Comparison of ENCODE assay signal across 9 mouse cellular contexts in the genomic region with DNA sequence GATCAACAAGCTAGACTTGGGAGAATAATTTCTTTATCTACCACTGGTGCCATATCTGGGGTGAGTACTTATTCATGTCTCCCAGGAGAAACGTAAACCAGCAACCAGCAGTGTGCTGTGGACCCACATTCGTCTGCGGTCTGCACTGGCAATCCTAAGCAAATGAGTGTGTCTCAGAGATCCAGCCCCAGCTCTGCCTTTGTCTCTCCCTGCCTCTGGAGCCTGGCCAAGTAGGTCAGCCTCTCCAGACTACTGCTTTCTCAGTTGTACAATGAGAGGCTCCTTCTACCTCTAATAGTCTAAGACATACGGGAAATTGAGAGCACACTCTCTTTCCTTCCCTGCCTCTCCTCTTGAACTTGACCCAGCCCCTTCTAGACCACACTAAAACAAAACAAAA.
A peak's percentile ranks its signal among the peaks of the same experiment; 100 is the strongest.
DNase-seq lines count a peak whose midpoint lies in the region; ATAC-seq and TF ChIP-seq lines count a peak whose summit lies in the region.
"Had no signal": no experiment of that assay in that cellular context is flagged by ENCODE, and none has a peak within 500 bp of the region (broad histone marks: within the 10 kb centered on the region; RNA-seq: fewer than 3 reads in every experiment).

No protein-coding gene starts in this region.

- intact Hi-C loops in left cerebral cortex, postnatal 36 days (cut with DNase I), result no loop called here

- H3K4me1 ChIP-seq in kidney, embryonic 14.5 days (ENCODE audit: control insufficient read depth, insufficient read depth, low read length), result no peaks in the 10 kb centered on the region
- no peaks in the 10 kb centered on the region for H3K4me1 ChIP-seq in midbrain, embryonic 15.5 days

- no peak overlapping the region for H3K9ac ChIP-seq in kidney, embryonic 14.5 days (ENCODE audit: low read depth, low read length)
- H3K9ac ChIP-seq in midbrain, embryonic 15.5 days, result no peak overlapping the region

- no peaks in the 10 kb centered on the region for H3K27me3 ChIP-seq in kidney, embryonic 14.5 days (ENCODE audit: control insufficient read depth, insufficient read depth, low read length)
- H3K27me3 ChIP-seq in midbrain, embryonic 15.5 days (replicated peaks), result no peaks in the 10 kb centered on the region

- 86% methylated on average over 4 of the region's 4 CpGs for WGBS in kidney, embryonic 14.5 days
- 58% methylated on average over 4 of the region's 4 CpGs for WGBS in midbrain, embryonic 15.5 days

- H3K36me3 ChIP-seq in kidney, embryonic 14.5 days (ENCODE audit: control insufficient read depth, insufficient read depth, low read length), result no peaks in the 10 kb centered on the region
- no peaks in the 10 kb centered on the region for H3K36me3 ChIP-seq in midbrain, embryonic 15.5 days (replicated peaks)

- peak; percentile 10 for DNase-seq in kidney, adult 9 months
- DNase-seq in brain, embryonic 14.5 days (ENCODE audit: low read depth), result peak; percentile 83
- DNase-seq in left cerebral cortex, postnatal 36 days (ENCODE audit: low spot score in 2 of 2), result peak; percentile 18 to 37
- DNase-seq in spleen, postnatal 14 days (ENCODE audit: low spot score in 2 of 2), result no peak

- no peak overlapping the region for H3K27ac ChIP-seq in kidney, embryonic 14.5 days (ENCODE audit: low read depth, low read length)
- no peak overlapping the region for H3K27ac ChIP-seq in midbrain, embryonic 15.5 days

- H3K4me3 ChIP-seq in kidney, embryonic 14.5 days (ENCODE audit: low read length), result no peak overlapping the region
- H3K4me3 ChIP-seq in midbrain, embryonic 15.5 days, result no peak overlapping the region
- H3K4me3 ChIP-seq: erythroblast, embryonic 14.5 days had no signal

- no peaks in the 10 kb centered on the region for H3K9me3 ChIP-seq in kidney, embryonic 14.5 days (ENCODE audit: control insufficient read depth, low read length)
- no peaks in the 10 kb centered on the region for H3K9me3 ChIP-seq in midbrain, embryonic 15.5 days

- TF ChIP-seq POLR2A in brain, embryonic 14.5 days (IDR thresholded peaks at IDR 0.05; ENCODE audit: borderline replicate concordance, extremely low read depth, insufficient read depth, insufficient read length, poor library complexity, severe bottlenecking), result no peak

- H3K4me2 ChIP-seq in kidney, embryonic 14.5 days (replicated peaks; ENCODE audit: low read depth, low read length), result no peak overlapping the region
- no peak overlapping the region for H3K4me2 ChIP-seq in midbrain, embryonic 15.5 days

- no peak for ATAC-seq in kidney, embryonic 14.5 days (ENCODE audit: low FRiP score, low TSS enrichment)
- ATAC-seq in frontal cortex, adult (ENCODE audit: low TSS enrichment), result peak; percentile 78
- ATAC-seq in inflammation-experienced regulatory T-cells, adult 6 months, result no peak
- ATAC-seq in midbrain, embryonic 15.5 days (replicated peaks), result no peak

- no peak for TF ChIP-seq CTCF in brain, embryonic 14.5 days (IDR thresholded peaks at IDR 0.05; ENCODE audit: borderline replicate concordance, extremely low read depth, insufficient read depth, insufficient read length)

Comparison
In these comparisons a context has a peak if more than half of its experiments do, and no peak if none do; other contexts are left out.
1. DNase-seq: peak in kidney, adult 9 months (single experiment), brain, embryonic 14.5 days (single experiment) and left cerebral cortex, postnatal 36 days (2 of 2); none in spleen, postnatal 14 days (0 of 2).